8 mouse cellular contexts compared by ENCODE assay signal in genomic region chr14:87140963-87141486, GRCm38 (mm10). TPM values are rescaled to one million over a fixed set of nuclear protein-coding genes. Genes with fewer than 3 reads are reported as not detected.
DNase-seq lines count a peak whose midpoint lies in the region; ATAC-seq and TF ChIP-seq lines count a peak whose summit lies in the region.

Gene Diaph3, minus strand, starts transcription at chr14:87141235.

- H3K36me3 ChIP-seq in embryonic facial prominence, embryonic 15.5 days, result no peaks in the 10 kb centered on the region
- H3K36me3 ChIP-seq in limb, embryonic 14.5 days (ENCODE audit: control insufficient read depth, insufficient read depth, low read length), result no peaks in the 10 kb centered on the region
- no peaks in the 10 kb centered on the region for H3K36me3 ChIP-seq in midbrain, postnatal 0 days (ENCODE audit: insufficient read depth, low read length)

- peak within 1 kb of the TSS; percentile 68 for H3K4me2 ChIP-seq in embryonic facial prominence, embryonic 15.5 days (replicated peaks)
- peak within 1 kb of the TSS; percentile 88 for H3K4me2 ChIP-seq in limb, embryonic 14.5 days (replicated peaks; ENCODE audit: low read depth, low read length, severe bottlenecking)
- peak within 1 kb of the TSS; percentile 99 for H3K4me2 ChIP-seq in midbrain, postnatal 0 days (ENCODE audit: low read depth, low read length, poor library complexity, severe bottlenecking)

- no peaks in the 10 kb centered on the region; the same call in 1 of the 2 replicates for H3K4me1 ChIP-seq in bone marrow, adult 2 months (ENCODE audit: control insufficient read depth, insufficient read depth, low read length)
- peaks cover 5% of the 10 kb centered on the region; the same call in 1 of the 2 replicates for H3K4me1 ChIP-seq in embryonic facial prominence, embryonic 15.5 days
- 0 out of 2 replicates have a peak, but pooled peaks cover 4% of the 10 kb centered on the region for H3K4me1 ChIP-seq in limb, embryonic 14.5 days (ENCODE audit: control insufficient read depth, insufficient read depth, low read length)
- peaks cover 3% of the 10 kb centered on the region; the same call in 1 of the 2 replicates for H3K4me1 ChIP-seq in midbrain, postnatal 0 days (ENCODE audit: insufficient read depth, low read length)

- peak; percentile 81 for TF ChIP-seq POLR2A in bone marrow, adult 2 months (IDR thresholded peaks at IDR 0.05; ENCODE audit: borderline replicate concordance, control insufficient read depth, low read depth, low read length)
- TF ChIP-seq POLR2A in limb, embryonic 14.5 days (IDR thresholded peaks at IDR 0.05; ENCODE audit: borderline replicate concordance, extremely low read depth, insufficient read depth, insufficient read length), result 0 out of 2 replicates have a peak, but pooled peaks have one; percentile 19

- no peaks in the 10 kb centered on the region for H3K9me3 ChIP-seq in embryonic facial prominence, embryonic 15.5 days (replicated peaks)
- H3K9me3 ChIP-seq in limb, embryonic 14.5 days (ENCODE audit: control insufficient read depth, low read length), result no peaks in the 10 kb centered on the region
- H3K9me3 ChIP-seq in midbrain, postnatal 0 days (ENCODE audit: low read length), result no peaks in the 10 kb centered on the region

- DNase-seq in 416B (ENCODE audit: low read depth), result peak; percentile 98
- DNase-seq in heart, adult 8-10 months (ENCODE audit: low spot score), result peak; percentile 90
- peak; percentile 92 for DNase-seq in kidney, adult 9 months
- peak; percentile 96 for DNase-seq in limb, embryonic 14.5 days (ENCODE audit: low spot score)
- DNase-seq in midbrain, postnatal 0 days (ENCODE audit: low spot score), result peak; percentile 98
- peak; percentile 93 to 96 for DNase-seq in spleen, postnatal 14 days (ENCODE audit: low spot score in 2 of 2)

- no peak for TF ChIP-seq CTCF in bone marrow, adult 2 months (IDR thresholded peaks at IDR 0.05; ENCODE audit: control insufficient read depth, insufficient read depth, low read length)
- TF ChIP-seq CTCF in midbrain, postnatal 0 days (IDR thresholded peaks at IDR 0.05), result no peak

- WGBS in bone marrow, adult 2 months, result under 1% methylated on average over 43 of the region's 43 CpGs
- WGBS in embryonic facial prominence, embryonic 15.5 days, result under 1% methylated on average over 43 of the region's 43 CpGs
- under 1% methylated on average over 43 of the region's 43 CpGs for WGBS in limb, embryonic 14.5 days
- 1% methylated on average over 43 of the region's 43 CpGs for WGBS in midbrain, postnatal 0 days

- peak within 1 kb of the TSS; percentile 64 for H3K27ac ChIP-seq in bone marrow, adult 2 months (ENCODE audit: control insufficient read depth, insufficient read depth, low read depth, low read length, poor library complexity)
- H3K27ac ChIP-seq in embryonic facial prominence, embryonic 15.5 days (replicated peaks), result peak within 1 kb of the TSS; percentile 63
- H3K27ac ChIP-seq in limb, embryonic 14.5 days (replicated peaks; ENCODE audit: low read depth, low read length), result 0 out of 2 replicates have a peak within 1 kb of the TSS, but pooled peaks have one; percentile 43
- no peak within 1 kb of the TSS for H3K27ac ChIP-seq in midbrain, postnatal 0 days (ENCODE audit: low read depth, low read length)

- ATAC-seq in embryonic facial prominence, embryonic 15.5 days (ENCODE audit: insufficient number of reproducible peaks, low FRiP score, low TSS enrichment, low read depth), result peak; percentile 98
- peak; percentile 99 for ATAC-seq in limb, embryonic 14.5 days (ENCODE audit: low FRiP score, low read depth)
- peak; percentile 100 for ATAC-seq in midbrain, postnatal 0 days (ENCODE audit: low FRiP score)

- peak within 1 kb of the TSS; percentile 15 for H3K9ac ChIP-seq in embryonic facial prominence, embryonic 15.5 days
- peak within 1 kb of the TSS; percentile 70 for H3K9ac ChIP-seq in limb, embryonic 14.5 days (ENCODE audit: low read depth, low read length, severe bottlenecking)
- peak within 1 kb of the TSS; percentile 19; the same call in 1 of the 2 replicates for H3K9ac ChIP-seq in midbrain, postnatal 0 days (replicated peaks; ENCODE audit: low read length, poor library complexity, severe bottlenecking)

- no peaks in the 10 kb centered on the region for H3K27me3 ChIP-seq in embryonic facial prominence, embryonic 15.5 days
- H3K27me3 ChIP-seq in limb, embryonic 14.5 days (ENCODE audit: control insufficient read depth, insufficient read depth, low read length), result no peaks in the 10 kb centered on the region
- H3K27me3 ChIP-seq in midbrain, postnatal 0 days (ENCODE audit: insufficient read depth, low read length), result no peaks in the 10 kb centered on the region

- H3K4me3 ChIP-seq in bone marrow, adult 2 months (replicated peaks; ENCODE audit: control insufficient read depth, low read depth, low read length), result peak within 1 kb of the TSS; percentile 84
- H3K4me3 ChIP-seq in embryonic facial prominence, embryonic 15.5 days (replicated peaks), result peak within 1 kb of the TSS; percentile 79
- H3K4me3 ChIP-seq in limb, embryonic 14.5 days (replicated peaks; ENCODE audit: low read length), result peak within 1 kb of the TSS; percentile 72
- H3K4me3 ChIP-seq in midbrain, postnatal 0 days (ENCODE audit: low read depth, low read length), result peak within 1 kb of the TSS; percentile 79

RNA-seq across cellular contexts. Expression of gene Diaph3, which starts in this region (rescaled TPM):
- 19.7 and 30.7 TPM in 2 replicates for polyA plus RNA-seq in bone marrow, adult 2 months (2011; ENCODE audit: insufficient read depth, insufficient read length, low replicate concordance, missing spikeins)
- polyA plus RNA-seq in embryonic facial prominence, embryonic 15.5 days (2015; fragmentation: Nextera tagmentation; extraction: Ambion mirVana), result 10.0 and 12.8 TPM in 2 replicates
- total RNA-seq in heart, adult 8-10 months (2022), result 1 to 10 TPM in 1 of 4 experiments, under 1 TPM in 3; 0.22 to 1.6 (median 0.38) TPM
- 4.5 and 7.3 TPM in 2 replicates for polyA plus RNA-seq in limb, embryonic 14.5 days (2012; rRNA removed)
- polyA plus RNA-seq in limb, embryonic 14.5 days (2014; fragmentation: Nextera tagmentation; extraction: Ambion mirVana), result 10.5 and 12.4 TPM in 2 replicates
- 1.7 and 1.9 TPM in 2 replicates for total RNA-seq in midbrain, postnatal 0 days (2014; rRNA removed)
- polyA plus RNA-seq in midbrain, postnatal 0 days (2015; fragmentation: Nextera tagmentation; extraction: Ambion mirVana), result 2.4 and 2.5 TPM in 2 replicates

Comparison
In these comparisons a context has a peak if more than half of its experiments do, and no peak if none do; other contexts are left out.
1. H3K9ac ChIP-seq: peak in every context shown above with its lines; median percentile 70 in limb, embryonic 14.5 days; 19 in midbrain, postnatal 0 days; 15 in embryonic facial prominence, embryonic 15.5 days.